Mouse (Mus musculus) brain, adult 2 months (tissue): ENCODE measurements around the gene Atg101.

Experiments used
- DNase-seq: peaks from one replicate; pipeline ENCODE4 v3.0.0; 2011; ENCODE audit warnings: low read depth, low spot score

Atg101 gene

GRCm38 (mm10) chr15:101283911-101284750, at the start of gene Atg101:
Gene Atg101, plus strand, starts transcription at chr15:101284272.
- DNase-seq: peak; percentile 97

DNA sequence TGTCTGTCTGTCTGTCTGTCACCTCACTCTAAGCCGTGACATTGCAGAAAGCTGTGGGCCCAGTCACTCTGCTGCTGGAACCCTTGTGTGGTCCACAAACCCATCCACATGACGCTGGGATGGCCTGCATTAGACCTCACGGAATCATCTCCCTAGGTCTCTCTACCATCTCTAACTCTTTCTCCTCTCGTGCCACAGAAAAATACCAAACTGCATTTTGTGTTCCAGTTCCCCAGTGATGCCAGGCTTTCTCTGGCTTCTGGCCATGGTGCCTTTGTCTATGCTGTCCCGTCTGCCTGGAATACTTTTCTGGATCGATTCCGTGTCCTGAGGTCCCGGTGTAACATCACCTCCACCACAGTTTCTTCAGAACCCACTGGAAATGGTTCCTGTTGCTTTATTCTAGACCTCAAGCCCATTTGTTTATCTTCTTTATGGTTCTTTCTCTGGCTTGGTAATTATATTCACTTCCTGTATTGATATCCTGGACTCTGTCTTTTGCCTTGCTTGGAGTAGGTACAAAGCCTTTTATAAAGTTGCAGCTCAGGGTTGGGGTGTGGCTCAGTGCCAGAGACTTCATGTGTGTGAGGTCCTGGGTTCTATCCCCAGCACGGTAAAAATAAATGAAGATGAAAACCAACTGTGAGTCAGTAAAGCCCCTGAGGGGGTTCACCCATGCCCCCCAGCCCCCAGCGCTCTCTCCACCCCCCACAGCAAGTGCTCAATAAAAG, 49.3 kb upstream of the Atg101 start:
- DNase-seq: peak; percentile 37

DNA sequence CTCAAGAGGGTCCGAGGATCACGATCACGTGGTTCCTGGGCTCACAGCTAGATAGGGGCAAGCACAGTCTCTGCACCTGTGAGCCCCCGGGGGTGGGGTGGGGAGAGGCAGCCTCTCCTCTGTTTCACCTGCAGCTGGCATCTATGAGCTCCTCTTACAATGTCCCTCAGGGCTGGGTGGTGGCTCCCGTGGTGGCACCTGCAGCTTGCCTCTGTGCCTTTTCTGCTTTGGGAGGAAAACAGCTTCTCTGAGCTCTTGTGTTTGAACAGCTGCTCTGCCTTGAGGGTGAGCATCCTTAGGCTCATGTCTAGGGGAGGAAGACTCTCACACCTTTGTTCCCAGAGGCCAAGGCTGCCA, 48.8 kb upstream of the Atg101 start:
- DNase-seq: peak; percentile 42

GRCm38 (mm10) chr15:101235728-101236327, 48.2 kb upstream of the Atg101 start:
- peak; percentile 88 for DNase-seq

DNA sequence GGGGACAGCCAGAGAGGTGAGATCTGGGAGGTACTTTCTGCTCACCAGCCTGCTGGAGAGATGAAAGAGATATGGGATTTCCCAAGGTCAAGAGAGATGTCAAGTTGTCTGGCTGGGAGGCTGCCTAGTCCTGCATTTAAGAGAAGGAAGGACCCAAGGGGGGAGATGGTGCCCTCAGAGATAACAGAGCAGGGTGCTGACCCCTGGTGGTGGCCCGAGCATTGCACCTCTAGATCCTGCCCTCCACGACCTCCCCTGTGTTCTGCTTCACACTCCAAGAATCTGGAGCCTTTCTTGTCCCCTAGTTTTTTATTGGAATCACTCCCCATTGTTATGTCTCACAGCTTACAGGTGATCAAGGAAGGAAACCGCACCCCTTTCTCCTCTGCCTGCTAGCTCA, 47.2 kb upstream of the Atg101 start:
- DNase-seq: peak; percentile 64

DNA sequence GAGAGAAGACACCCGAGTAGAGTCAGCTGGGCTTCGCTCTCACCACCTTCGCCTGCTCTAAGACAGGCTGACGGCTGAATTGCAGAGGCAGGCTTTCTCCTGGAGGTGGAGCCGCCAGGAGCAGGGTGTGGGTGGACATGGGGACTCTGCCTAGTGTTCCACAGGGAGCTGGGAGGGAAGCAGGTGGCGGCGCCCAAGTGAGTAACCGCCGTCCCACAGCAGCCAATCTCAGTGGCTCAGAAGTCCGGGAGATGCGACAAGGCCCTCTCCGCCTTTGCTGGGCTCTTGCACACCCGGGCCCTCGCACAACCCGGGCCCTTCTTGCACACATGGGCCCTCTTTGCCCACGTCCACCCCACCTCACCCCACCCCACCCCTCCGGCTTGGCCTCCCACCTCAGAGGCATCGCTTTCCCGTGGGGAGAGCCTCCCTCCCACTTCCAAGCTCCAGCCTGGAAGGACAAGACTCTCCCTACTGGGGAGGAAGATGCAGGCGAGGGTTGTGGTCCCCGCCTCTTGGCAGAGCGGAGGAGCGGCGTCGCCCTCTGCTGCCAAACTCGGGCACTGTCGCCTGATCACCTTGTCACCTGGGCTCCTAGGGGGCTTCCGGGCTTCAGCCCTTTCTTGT, 45.1 kb upstream of the Atg101 start:
- peak; percentile 95 for DNase-seq

GRCm38 (mm10) chr15:101239821-101240220, 44.3 kb upstream of the Atg101 start:
- no peak for DNase-seq

DNA sequence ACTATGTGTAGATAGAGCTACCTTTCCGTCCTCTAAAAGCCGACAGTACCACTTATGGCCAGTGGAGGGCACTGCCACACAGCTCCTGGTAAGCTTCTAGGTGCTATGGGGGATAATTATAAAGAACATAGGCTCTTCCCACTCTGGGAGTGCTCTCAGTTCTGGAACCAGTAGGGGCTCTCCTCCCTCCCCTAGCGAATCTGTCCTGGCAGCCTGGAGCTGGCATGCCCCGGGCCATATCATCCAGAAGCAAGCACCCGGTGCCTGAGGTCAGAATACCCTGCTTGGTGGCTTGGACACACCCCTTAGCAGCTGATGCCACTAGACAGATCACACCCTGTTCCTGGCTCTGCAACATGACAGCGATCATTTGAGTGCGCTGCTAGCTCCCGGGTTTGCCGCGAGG, 43.3 kb upstream of the Atg101 start:
- DNase-seq: peak; percentile 95

DNA sequence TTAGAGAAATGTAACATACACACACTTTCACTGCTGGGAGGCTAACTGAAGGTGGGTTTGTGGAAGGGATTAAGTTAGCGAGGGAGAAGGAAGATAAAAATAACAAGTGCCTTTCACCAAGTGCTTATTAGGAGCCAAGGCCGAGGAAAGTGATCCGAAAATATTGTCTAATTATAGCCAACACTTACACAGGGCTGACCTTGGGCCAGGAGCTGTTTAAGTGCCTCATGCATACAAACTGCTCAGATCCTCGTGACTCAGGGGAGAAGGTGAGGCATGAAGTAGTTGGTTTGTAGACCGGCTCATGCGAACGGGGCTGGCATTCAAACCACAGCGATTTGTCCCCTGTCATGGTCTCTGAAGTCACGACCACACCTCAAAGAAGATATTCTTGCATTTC, 42.8 kb upstream of the Atg101 start:
- DNase-seq: no peak

- peak; percentile 47 for DNase-seq
Observed at GRCm38 (mm10) chr15:101241853-101242252, 42.2 kb upstream of the Atg101 start.

DNA sequence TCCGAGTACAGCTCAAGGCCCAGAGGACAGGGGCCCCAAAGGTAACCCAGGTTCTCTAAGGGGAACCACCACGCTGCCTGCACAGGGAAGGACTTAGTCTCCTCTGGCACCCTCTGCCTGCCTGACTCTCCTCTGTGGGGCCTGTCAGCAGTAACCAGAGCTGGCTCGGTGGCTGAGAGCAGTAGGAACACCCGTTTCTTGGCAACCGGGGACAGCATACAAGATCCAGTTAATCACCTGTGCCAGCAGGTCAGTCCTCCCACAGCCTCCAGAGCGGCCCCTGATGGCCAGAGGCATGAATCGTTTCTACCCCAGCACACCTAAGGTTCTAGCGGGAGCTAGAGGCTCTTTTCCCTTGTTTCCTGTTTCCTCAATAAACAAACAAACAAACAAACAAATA, 41.4 kb upstream of the Atg101 start:
- peak; percentile 92 for DNase-seq

DNA sequence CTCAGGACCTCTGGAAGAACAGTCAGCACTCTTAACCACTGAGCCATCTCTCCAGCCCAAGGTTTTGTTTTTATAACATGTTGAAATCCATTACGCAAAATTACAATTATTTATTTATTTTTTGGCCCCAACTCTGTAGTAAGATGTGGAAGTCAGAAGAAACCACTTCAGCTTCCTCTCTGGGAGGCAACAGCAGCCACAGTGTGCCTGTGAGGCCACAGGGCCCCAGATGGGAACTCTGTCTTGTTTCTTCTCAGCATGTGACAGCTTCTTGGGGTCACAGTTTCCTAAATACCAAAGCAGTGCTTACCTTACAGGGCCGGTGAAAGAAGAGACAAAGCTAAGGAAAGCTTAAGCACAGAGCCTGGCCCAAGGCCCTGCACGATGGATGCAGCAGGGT, 40.1 kb upstream of the Atg101 start:
- no peak for DNase-seq

GRCm38 (mm10) chr15:101246231-101247154, 37.6 kb upstream of the Atg101 start:
- DNase-seq: peak; percentile 99

DNA sequence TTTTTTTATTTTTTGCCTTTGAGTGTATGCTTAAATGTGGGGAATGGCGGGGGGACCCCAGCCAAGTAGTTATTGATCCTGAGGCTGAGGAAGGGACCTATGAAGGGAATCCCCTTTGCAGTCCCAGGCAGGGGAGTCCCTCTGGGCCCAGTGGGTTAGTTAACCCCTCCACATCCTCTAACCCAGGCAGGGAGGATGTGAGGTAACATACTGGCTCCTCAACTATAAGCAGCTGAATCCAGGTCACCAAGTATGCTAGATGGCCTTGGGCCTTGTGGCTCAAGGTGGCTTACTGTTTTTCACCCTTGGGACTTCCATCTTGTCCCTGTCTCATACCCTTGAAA, 36.9 kb upstream of the Atg101 start:
- DNase-seq: no peak

DNA sequence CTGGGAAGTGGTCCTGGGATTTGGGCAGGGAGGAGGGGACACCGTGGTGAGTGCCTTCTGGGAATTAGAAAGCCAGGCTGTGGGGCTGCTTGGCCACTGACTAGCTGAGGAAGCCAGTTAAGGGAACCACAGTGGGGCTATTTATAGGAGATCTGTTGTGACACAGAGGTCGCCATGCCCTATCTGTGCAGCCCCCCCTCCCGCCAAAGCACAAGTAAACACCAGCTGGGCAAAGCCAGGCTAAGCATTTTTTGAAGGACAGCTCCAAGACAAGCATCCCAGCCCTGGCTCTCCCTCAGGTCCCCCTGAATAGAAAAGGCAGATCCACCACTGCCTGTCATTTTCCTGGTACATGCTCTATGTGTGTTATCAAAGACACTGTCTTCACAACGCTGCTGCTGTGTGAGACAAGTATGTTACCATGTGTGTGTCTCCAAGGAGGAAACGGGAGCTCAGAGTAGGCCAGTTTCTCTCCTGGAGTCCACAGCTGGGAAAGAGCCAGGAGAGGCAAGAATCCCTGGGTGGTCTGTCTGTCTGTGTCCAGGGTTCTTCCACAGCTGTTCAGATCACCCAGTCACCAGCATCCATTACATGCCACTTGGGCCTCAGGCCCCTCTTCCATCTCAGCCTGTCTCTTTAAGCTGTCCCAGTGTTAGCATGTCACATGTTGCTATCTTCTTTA, 35.9 kb upstream of the Atg101 start:
- DNase-seq: no peak

DNA sequence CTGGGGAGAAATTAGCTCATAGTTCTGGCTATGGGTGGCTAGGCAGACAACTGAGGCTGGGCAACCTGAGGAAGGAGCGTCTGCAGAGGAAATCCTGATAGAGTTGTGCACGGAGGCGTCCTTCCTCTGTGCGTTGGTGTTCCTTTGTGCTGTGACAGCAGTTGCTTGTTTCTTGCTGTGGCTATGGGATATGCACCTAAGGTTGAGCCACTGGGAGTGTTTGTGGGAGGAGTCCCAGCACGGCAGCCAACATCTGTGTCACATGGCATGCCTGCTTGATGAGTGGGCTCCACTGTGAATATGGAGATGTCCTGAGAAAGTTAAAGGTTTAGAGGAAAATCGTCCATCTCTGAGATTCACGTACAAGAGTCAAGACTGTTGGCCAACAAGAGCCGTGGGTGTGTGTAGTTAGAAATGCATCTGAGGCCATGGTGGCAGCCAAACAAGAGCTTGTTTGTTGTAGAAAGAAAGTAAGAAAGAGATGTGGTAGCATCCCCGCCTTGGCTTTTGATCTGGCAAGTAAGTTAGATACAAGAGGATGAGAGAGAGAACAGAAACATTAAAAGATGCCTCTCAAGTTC, 33.8 kb upstream of the Atg101 start:
- no peak for DNase-seq

GRCm38 (mm10) chr15:101251930-101252329, 32.1 kb upstream of the Atg101 start:
- no peak for DNase-seq

DNA sequence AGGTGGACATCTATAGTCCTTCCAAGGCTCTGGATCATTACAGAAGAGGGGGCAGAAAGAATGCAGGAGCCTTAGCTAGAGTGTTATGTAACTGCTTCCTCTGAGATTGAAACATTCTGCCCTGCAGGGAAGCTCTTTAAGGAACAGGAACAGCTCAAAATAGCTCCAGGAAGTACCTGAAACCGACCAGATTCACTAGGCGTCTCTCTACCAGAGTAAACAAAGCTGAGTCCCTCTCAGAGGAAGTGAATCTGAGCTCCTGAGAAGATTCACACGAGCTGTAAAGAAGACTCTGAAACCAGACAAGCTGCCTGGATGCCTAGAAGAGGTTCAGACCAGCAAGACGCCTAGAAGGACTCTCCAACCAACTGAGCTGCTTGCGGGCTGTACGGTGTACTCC, 31.5 kb upstream of the Atg101 start:
- DNase-seq: no peak

- DNase-seq: no peak
Observed at GRCm38 (mm10) chr15:101253563-101253885, 30.5 kb upstream of the Atg101 start.
